Mouse (Mus musculus) midbrain, embryonic 11.5 days (tissue): ENCODE measurements at regions not wholly inside any gene's neighbourhood (a gene's known extent, or its start where the extent isn't known, plus 50 kb on each side); places are given as distances from the start of the nearest gene placed in this dataset.

ENCODE experiments used
- ATAC-seq: fragments of 200-750 bp; cut with Nextera tagmentation; 2 replicates; pipeline ENCODE4 v1.8.0; 2017; ENCODE audit warnings: moderate TSS enrichment, moderate library complexity; ENCODE audit not compliant: low FRiP score
- DNase-seq: peaks from one replicate; pipeline ENCODE4 v3.0.0; 2015; ENCODE audit warnings: low spot score; ENCODE audit errors: missing footprints
- H3K27ac ChIP-seq: fragments of 300-500 bp; sonication (generic); 2 replicates; pipeline ENCODE4 v1.5.1; 2014; ENCODE audit warnings: low read depth, low read length
- H3K27me3 ChIP-seq: fragments of 300-500 bp; sonication (generic); 2 replicates; pipeline ENCODE4 v1.6.1; 2014; ENCODE audit warnings: mild to moderate bottlenecking, low read length, moderate library complexity, mixed read lengths; ENCODE audit not compliant: control insufficient read depth, insufficient read depth
- H3K36me3 ChIP-seq: fragments of 300-500 bp; sonication (generic); 2 replicates; pipeline ENCODE4 v1.6.1; 2014; ENCODE audit warnings: mild to moderate bottlenecking, low read length, moderate library complexity, mixed read lengths; ENCODE audit not compliant: control insufficient read depth, insufficient read depth
- H3K4me1 ChIP-seq: fragments of 300-500 bp; sonication (generic); 2 replicates; pipeline ENCODE4 v1.6.1; 2014; ENCODE audit warnings: low read length; ENCODE audit not compliant: control insufficient read depth, insufficient read depth
- H3K4me2 ChIP-seq: fragments of 300-500 bp; sonication (generic); 2 replicates; pipeline ENCODE4 v1.6.1; 2014; ENCODE audit warnings: mild to moderate bottlenecking, moderate library complexity
- H3K4me3 ChIP-seq: fragments of 300-500 bp; sonication (generic); 2 replicates; pipeline ENCODE4 v1.5.1; 2014; ENCODE audit warnings: low read depth, low read length
- H3K9ac ChIP-seq: fragments of 300-500 bp; sonication (generic); 2 replicates; pipeline ENCODE4 v1.6.1; 2014; ENCODE audit warnings: low read length
- H3K9me3 ChIP-seq: fragments of 300-500 bp; sonication (generic); 2 replicates; pipeline ENCODE4 v1.6.1; 2016; ENCODE audit warnings: low read length; ENCODE audit not compliant: control insufficient read depth
- WGBS: fragments of 180-500 bp; shearing (Covaris S2); extraction: QIAGEN DNeasy Blood & Tissue Kit; methylation state at CpG from one replicate; pipeline ENCODE4 v1.1.7; 2014; 5-methylcytosine and 5-hydroxymethylcytosine counted together

- DNase-seq, result no peak
- Histone ChIP-seq H3K36me3 (no peaks in the 10 kb centered on the region), H3K9ac (no peak overlapping the region), H3K27me3 (no peaks in the 10 kb centered on the region), H3K4me2 (no peak overlapping the region), H3K27ac (no peak overlapping the region), H3K9me3 (no peaks in the 10 kb centered on the region), H3K4me3 (no peak overlapping the region), H3K4me1 (peaks cover 12% of the 10 kb centered on the region)
- WGBS, result 17% methylated on average over 6 of the region's 6 CpGs
- no peak for ATAC-seq
Observed at GRCm38 (mm10) chr14:54185265-54185830, 68.6 kb downstream of the Dad1 start.

GRCm38 (mm10) chr14:54183873-54184272, 70.0 kb downstream of the Dad1 start:
- Histone ChIP-seq H3K4me1 (peaks cover 9% of the 10 kb centered on the region), H3K36me3 (no peaks in the 10 kb centered on the region), H3K4me3 (no peak overlapping the region), H3K27ac (no peak overlapping the region), H3K9me3 (no peaks in the 10 kb centered on the region), H3K4me2 (no peak overlapping the region), H3K9ac (no peak overlapping the region), H3K27me3 (no peaks in the 10 kb centered on the region)
- WGBS, result 89% methylated on average over 3 of the region's 3 CpGs
- no peak for DNase-seq
- no peak for ATAC-seq

GRCm38 (mm10) chr14:54182838-54183237, 71.1 kb downstream of the Dad1 start:
- DNase-seq, result no peak

DNA sequence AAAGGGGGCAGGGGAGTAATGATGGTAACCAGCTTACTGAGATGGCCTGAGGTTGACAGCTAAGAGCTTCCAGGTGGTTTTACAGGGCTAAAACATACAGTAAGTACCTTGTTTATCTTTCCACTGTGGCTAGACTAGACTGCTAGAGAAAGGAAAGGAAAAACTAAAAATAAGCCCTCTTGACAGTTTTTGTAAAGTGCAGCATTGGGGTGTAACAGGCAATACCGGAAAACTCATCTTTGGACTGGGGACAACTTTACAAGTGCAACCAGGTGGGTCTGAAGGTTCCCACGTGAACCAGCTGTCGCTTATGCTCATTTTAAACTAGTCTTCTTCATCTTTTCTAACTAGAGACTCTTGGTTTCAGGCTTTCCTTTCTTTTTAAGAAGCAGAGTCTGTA, 72.6 kb downstream of the Dad1 start:
- Histone ChIP-seq H3K9me3 (no peaks in the 10 kb centered on the region), H3K4me1 (peaks cover 14% of the 10 kb centered on the region), H3K4me3 (no peak overlapping the region), H3K27ac (no peak overlapping the region), H3K4me2 (no peak overlapping the region), H3K27me3 (no peaks in the 10 kb centered on the region), H3K36me3 (no peaks in the 10 kb centered on the region), H3K9ac (no peak overlapping the region)
- 84% methylated on average over 3 of the region's 3 CpGs for WGBS
- ATAC-seq, result no peak
- no peak for DNase-seq

More at GRCm38 (mm10) chr14:54182838-54183237, 71.1 kb downstream of the Dad1 start:
- Histone ChIP-seq H3K9me3 (no peaks in the 10 kb centered on the region), H3K27me3 (no peaks in the 10 kb centered on the region), H3K4me3 (no peak overlapping the region), H3K27ac (0 out of 2 replicates have a peak overlapping the region, but pooled peaks have one; percentile 11), H3K9ac (no peak overlapping the region), H3K4me1 (peaks cover 9% of the 10 kb centered on the region), H3K36me3 (no peaks in the 10 kb centered on the region), H3K4me2 (no peak overlapping the region)
- no peak for ATAC-seq
- WGBS, result 71% methylated on average over 10 of the region's 10 CpGs

DNA sequence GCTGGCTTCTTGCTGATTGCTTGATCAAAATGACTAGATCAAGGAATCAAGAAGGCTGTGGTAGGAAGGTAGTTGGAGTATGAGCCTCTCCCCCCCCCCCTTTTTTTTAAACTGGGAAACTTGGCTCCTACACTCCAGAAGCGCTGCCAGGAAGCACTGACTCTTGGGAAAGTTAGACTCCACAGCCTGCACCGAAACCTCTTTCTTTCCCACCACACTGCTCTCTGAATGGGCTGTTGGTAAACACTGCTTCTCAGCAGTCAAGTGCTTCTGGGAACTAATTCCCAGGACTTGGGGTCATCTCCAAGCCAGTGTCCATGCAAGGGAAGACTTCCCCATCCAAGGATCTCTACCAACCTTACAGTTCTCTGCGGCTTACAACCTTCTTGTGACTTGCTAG, 73.2 kb downstream of the Dad1 start:
- peaks cover 10% of the 10 kb centered on the region for H3K4me1 ChIP-seq
- H3K4me2 ChIP-seq, result no peak overlapping the region
- no peaks in the 10 kb centered on the region for H3K36me3 ChIP-seq
- WGBS, result 88% methylated on average over 3 of the region's 3 CpGs
- H3K9ac ChIP-seq, result no peak overlapping the region
- H3K27me3 ChIP-seq, result no peaks in the 10 kb centered on the region
- H3K9me3 ChIP-seq, result no peaks in the 10 kb centered on the region
- no peak for DNase-seq
- H3K4me3 ChIP-seq, result no peak overlapping the region
- H3K27ac ChIP-seq, result no peak overlapping the region
- ATAC-seq, result no peak

DNA sequence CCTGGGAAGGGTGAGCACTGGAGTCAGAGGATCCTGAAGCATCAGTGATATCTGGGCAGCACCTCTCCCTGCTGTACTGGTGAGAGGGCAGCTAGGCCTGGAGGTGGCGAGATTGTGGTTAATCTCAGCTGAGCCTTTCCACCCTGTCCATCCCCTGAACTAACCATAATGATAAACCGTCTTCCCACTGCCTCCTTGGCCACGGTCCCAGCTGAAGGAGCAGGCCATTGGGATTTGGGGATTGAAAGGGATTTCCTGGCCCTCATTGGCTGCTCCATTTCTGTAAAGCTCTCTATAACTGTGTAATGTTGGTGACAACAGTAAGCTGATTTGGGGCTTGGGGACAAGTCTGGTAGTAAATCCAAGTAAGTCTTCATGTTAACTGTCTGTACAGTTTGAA, 73.6 kb downstream of the Dad1 start:
- H3K9me3 ChIP-seq, result no peaks in the 10 kb centered on the region
- H3K9ac ChIP-seq, result no peak overlapping the region
- no peak overlapping the region for H3K27ac ChIP-seq
- no peaks in the 10 kb centered on the region for H3K27me3 ChIP-seq
- WGBS, result 59% methylated on average over 3 of the region's 3 CpGs
- no peaks in the 10 kb centered on the region for H3K36me3 ChIP-seq
- no peak overlapping the region for H3K4me2 ChIP-seq
- H3K4me3 ChIP-seq, result no peak overlapping the region
- peaks cover 6% of the 10 kb centered on the region for H3K4me1 ChIP-seq
- DNase-seq (no peak), ATAC-seq (no peak)

DNA sequence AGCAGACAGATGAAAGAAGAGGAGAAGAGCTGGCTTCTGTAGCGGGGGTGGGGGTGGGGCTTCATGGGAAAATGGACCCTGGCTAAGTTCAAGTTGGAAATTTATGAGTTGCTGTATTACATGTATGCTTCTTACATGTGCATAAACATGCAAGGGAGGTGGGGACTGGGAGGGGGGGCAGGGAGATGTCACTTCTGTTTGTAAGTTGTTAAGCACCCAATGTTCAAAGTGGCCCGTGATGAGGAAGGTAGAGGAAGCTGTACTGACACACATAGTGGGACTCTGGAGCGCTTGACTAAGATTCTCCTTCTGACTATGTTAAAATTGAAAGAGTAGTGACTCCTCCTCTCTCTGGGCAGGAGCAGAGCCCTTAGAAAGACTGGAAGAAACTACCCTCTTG, 75.0 kb downstream of the Dad1 start:
- ATAC-seq (no peak), DNase-seq (no peak)
- 91% methylated on average over 3 of the region's 3 CpGs for WGBS
- H3K27me3 ChIP-seq, result no peaks in the 10 kb centered on the region
- no peak overlapping the region for H3K4me3 ChIP-seq
- peaks cover 6% of the 10 kb centered on the region for H3K4me1 ChIP-seq
- H3K27ac ChIP-seq, result no peak overlapping the region
- H3K9ac ChIP-seq, result no peak overlapping the region
- H3K36me3 ChIP-seq, result no peaks in the 10 kb centered on the region
- H3K4me2 ChIP-seq, result no peak overlapping the region
- H3K9me3 ChIP-seq, result no peaks in the 10 kb centered on the region

- peak; percentile 71 for ATAC-seq
- no peak for DNase-seq
Observed at GRCm38 (mm10) chr14:54176469-54176868, 77.4 kb downstream of the Dad1 start.

GRCm38 (mm10) chr14:54175476-54175875, 78.4 kb downstream of the Dad1 start:
- WGBS, result 84% methylated on average over 5 of the region's 5 CpGs
- H3K4me2 ChIP-seq, result no peak overlapping the region
- no peaks in the 10 kb centered on the region for H3K36me3 ChIP-seq
- no peaks in the 10 kb centered on the region for H3K9me3 ChIP-seq
- no peaks in the 10 kb centered on the region for H3K27me3 ChIP-seq
- H3K4me1 ChIP-seq, result peaks cover 6% of the 10 kb centered on the region
- no peak overlapping the region for H3K9ac ChIP-seq
- H3K4me3 ChIP-seq, result no peak overlapping the region
- no peak for DNase-seq
- no peak overlapping the region for H3K27ac ChIP-seq
- ATAC-seq, result no peak

More at GRCm38 (mm10) chr14:54176469-54176868, 77.4 kb downstream of the Dad1 start:
- 34% methylated on average over 14 of the region's 14 CpGs for WGBS
- Histone ChIP-seq H3K4me1 (peaks cover 6% of the 10 kb centered on the region), H3K4me3 (no peak overlapping the region), H3K36me3 (no peaks in the 10 kb centered on the region), H3K4me2 (no peak overlapping the region), H3K27me3 (no peaks in the 10 kb centered on the region), H3K9me3 (no peaks in the 10 kb centered on the region), H3K9ac (no peak overlapping the region), H3K27ac (no peak overlapping the region)
